Mouse (Mus musculus) liver, embryonic 14.5 days (tissue): ENCODE results near the gene Ifna11.

Experiments used
- CTCF ChIP-seq: IDR thresholded peaks from 2 replicates; pipeline ENCODE4 v1.5.1; 2016; ENCODE audit warnings: antibody characterized with exemption, low read depth, control low read depth
- EP300 ChIP-seq: IDR thresholded peaks from 2 replicates; pipeline ENCODE4 v1.6.1; 2016; ENCODE audit warnings: antibody characterized with exemption, low read depth

DNA sequence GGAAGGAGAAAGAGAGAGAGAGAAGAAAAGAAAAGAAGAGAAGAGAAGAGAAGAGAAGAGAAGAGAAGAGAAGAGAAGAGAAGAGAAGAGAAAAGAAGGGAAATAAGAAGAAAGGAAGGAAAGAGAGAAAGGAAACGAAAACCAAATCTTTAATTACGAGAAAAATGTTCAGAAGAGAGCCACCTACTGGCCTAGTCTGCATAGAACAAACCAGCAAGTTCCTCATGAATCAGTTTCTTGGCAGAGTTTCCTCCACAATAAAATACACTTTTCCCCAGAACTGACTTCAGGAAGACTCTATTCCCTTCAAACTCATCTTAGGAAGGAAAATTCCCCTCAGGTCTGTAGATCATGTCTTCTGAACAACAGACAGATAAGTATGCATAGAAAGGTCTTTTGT is 25.6 kb downstream of the Ifna11 start:
- TF ChIP-seq CTCF (no peak; the same call in 1 of the 2 replicates), EP300 (no peak)
